Mouse (Mus musculus) bone marrow, adult 2 months (tissue): ENCODE results near the gene Nfe2l3. TPM values are rescaled to one million over a fixed set of nuclear protein-coding genes. Genes with fewer than 3 reads are reported as not detected.
"Not testable (repeated sequence)": the region's sequence is repeated elsewhere in the genome, so short reads cannot be mapped to it uniquely, and the experiment has no call there.

Experiments used
- H3K27ac ChIP-seq: fragments of 200-500 bp; 2 replicates; pipeline ENCODE4 v1.5.1; 2012; ENCODE audit warnings: low read depth, mild to moderate bottlenecking, control low read depth, inconsistent platforms, low read length; ENCODE audit not compliant: control insufficient read depth, poor library complexity, insufficient read depth
- H3K4me1 ChIP-seq: fragments of 200-500 bp; 2 replicates; pipeline ENCODE4 v1.6.1; 2011; ENCODE audit warnings: low read length; ENCODE audit not compliant: control insufficient read depth, insufficient read depth
- H3K4me3 ChIP-seq: fragments of 200-500 bp; replicated peaks from 2 replicates; pipeline ENCODE3; 2011; ENCODE audit warnings: mild to moderate bottlenecking, low read depth, low read length, control low read depth; ENCODE audit not compliant: control insufficient read depth
- CTCF ChIP-seq: fragments of 200-500 bp; IDR thresholded peaks from 2 replicates; pipeline ENCODE4 v1.5.1; 2011; ENCODE audit warnings: low read length, control low read depth; ENCODE audit not compliant: control insufficient read depth, insufficient read depth
- POLR2A ChIP-seq: fragments of 200-500 bp; IDR thresholded peaks from 2 replicates; pipeline ENCODE4 v1.6.1; 2011; ENCODE audit warnings: low read depth, mild to moderate bottlenecking, control low read depth, low read length, borderline replicate concordance; ENCODE audit not compliant: control insufficient read depth
- WGBS: fragments of 180-500 bp; shearing (Covaris S2); methylation state at CpG from one replicate; pipeline ENCODE4 v1.1.7; 2018; 5-methylcytosine and 5-hydroxymethylcytosine counted together
- polyA plus RNA-seq: library from polyadenylated mRNA; stranded (reverse); fragments of >200 nt; gene quantifications from 2 replicates; pipeline ENCODE4 v1.2.4, GENCODE M21; 2011; ENCODE audit warnings: low replicate concordance; ENCODE audit not compliant: missing spikeins, insufficient read depth, insufficient read length

Nfe2l3 gene
- not detected in 2 replicates for polyA plus RNA-seq

DNA sequence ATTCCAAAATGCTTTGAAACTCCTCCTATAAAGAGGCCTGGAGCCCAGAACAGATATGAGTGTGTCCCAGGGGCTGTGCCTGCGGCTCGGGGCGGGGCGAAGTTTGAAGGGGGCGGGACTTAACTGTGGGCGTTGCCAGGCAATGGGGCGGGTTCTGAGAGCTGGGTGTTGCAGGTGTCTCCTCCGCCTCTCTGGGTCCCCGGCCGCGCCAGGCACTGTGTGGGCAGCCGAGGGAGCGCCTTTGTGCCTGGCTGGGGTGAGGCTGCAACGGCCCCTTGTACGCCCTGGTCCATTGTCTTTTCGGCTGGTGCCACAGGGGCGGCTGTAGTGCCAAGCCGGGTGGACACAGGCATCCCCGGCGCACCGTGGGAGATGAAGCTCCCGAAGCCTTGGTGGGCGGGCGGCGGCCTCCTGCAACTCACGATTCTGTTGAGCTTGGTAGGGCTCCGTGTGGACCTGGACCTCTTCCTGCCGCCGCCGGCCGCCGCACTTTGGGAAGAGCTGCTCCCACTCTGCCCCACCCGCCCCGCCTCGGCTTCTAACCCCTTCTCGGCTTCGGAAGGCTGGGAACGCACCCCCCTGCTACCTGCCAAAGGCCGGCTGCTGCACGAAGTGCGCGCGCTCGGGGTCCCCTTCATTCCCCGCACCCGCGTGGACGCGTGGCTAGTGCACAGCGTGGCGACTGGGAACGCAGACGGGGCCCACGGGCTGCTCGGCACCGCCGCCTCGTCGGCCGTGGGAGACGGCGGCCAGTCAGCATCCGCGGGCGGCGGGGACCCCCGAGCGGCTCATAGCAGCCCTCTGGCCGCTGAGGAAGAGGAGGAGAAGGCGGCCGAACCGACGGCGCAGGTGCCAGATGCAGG, at the start of gene Nfe2l3:
Gene Nfe2l3 (plus strand): TSS at position 136 of the 863 bp plus-strand sequence.
- no peak within 1 kb of the TSS for H3K27ac ChIP-seq
- H3K4me1 ChIP-seq, result peaks cover 1% of the 10 kb centered on the region
- TF ChIP-seq CTCF (no peak), POLR2A (no peak)
- no peak within 1 kb of the TSS for H3K4me3 ChIP-seq
- 2% methylated on average over 74 of the region's 74 CpGs for WGBS

DNA sequence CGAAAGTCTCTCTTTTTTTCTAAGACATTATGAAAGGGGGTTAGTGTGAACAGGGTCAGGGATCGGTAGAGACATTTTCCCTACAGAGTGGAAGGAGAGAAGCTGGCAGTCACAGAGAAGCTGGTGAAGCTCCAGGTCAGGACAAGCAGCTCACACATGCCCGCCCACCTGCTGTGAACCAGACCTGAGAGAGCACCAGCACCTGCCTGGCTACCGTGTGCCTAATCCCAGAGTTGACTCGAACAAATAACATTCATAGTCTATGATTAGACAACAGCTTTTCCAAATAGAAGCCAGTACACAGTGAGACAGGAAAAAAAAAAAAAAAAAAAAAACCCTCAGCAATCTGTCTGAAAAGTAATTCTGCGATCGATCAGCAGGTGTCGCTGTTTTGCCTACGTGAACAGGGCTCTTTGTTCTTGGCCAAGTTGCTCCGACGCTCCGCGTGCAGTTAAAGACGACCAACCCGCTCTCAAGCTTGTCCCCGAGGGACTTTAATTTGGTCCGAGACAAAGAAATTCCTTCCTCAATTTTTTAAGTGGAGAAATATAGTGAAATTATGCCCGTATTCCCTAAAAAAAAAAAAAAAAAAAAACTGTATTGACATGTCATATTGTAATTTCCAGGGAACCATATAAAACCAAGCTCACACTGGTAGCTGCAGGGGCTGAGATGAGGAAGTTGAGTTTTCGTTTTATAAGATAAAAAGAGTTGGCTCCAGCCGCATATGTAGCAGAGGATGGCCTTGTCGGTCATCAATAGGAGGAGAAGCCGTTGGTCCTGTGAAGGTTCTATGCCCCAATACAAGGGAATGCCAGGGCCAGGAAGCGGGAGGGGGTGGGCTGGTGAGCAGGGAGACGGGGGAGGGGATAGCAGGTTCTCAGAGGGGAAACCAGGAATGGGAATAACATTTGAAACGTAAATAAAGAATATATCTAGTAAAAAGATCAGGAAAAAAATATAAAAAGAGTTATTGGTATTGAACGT, 48.4 kb upstream of the Nfe2l3 start:
- no peak overlapping the region for H3K4me3 ChIP-seq
- TF ChIP-seq CTCF (peak; percentile 71), POLR2A (no peak)
- H3K27ac ChIP-seq, result no peak overlapping the region
- 15% methylated on average over 26 of the region's 26 CpGs for WGBS
- no peaks in the 10 kb centered on the region for H3K4me1 ChIP-seq

DNA sequence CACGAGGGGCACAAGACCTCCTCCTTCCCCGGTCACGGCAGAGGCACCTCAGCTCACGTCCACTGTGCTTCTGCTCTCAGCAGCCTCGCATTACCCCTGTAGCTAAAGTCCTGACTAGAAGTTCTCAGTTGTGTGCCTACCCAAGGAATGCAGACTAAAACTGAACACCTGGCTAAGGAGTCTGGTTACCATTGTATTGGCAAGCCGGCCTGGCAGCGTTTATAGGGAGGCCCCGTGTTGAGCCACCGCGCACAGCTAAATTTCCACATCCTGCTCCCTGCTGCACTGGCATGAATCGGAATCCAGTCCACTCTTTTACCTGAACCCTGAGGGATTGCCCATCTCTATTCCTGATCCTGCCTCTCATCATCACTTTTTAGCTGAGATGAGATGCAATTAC, 42.0 kb upstream of the Nfe2l3 start:
- Histone ChIP-seq H3K4me3 (no peak overlapping the region), H3K4me1 (no peaks in the 10 kb centered on the region), H3K27ac (no peak overlapping the region)
- TF ChIP-seq CTCF, result no peak
- no peak for TF ChIP-seq POLR2A
- WGBS, result 89% methylated on average over 11 of the region's 11 CpGs

DNA sequence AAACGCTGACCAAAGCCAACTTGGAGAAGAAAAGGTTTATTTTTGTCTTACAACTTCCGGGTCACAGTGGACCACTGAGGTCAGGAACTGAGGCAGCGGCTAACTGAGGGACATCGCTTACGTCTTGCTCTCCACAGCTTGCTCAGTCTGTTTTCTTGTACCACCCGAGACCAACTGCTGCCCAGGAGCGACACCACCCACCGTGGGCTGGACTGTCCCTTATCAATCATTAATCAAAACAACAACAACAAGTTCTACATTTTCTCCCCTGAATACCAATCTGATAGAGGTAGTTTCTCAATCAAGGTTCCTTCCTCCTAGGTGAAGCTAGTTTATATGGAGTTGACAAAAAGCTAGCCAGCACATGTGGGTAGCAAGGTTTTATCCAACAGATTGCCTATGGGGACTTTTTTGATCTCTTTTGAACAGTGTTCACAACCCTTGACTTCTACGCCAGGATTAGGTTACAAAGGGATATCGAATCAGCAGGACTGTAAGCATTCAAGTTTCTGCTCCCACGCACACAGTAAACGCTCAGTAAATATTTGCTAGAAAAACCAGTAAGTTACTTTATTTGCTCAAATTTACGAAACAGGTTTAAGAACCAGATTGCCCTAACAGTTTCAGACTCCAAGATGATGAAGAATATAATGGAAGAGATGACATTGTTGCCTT, 40.5 kb upstream of the Nfe2l3 start:
- no peak for TF ChIP-seq POLR2A
- TF ChIP-seq CTCF, result no peak
- 83% methylated on average over 13 of the region's 13 CpGs for WGBS
- Histone ChIP-seq H3K4me1 (no peaks in the 10 kb centered on the region), H3K4me3 (no peak overlapping the region), H3K27ac (no peak overlapping the region)

DNA sequence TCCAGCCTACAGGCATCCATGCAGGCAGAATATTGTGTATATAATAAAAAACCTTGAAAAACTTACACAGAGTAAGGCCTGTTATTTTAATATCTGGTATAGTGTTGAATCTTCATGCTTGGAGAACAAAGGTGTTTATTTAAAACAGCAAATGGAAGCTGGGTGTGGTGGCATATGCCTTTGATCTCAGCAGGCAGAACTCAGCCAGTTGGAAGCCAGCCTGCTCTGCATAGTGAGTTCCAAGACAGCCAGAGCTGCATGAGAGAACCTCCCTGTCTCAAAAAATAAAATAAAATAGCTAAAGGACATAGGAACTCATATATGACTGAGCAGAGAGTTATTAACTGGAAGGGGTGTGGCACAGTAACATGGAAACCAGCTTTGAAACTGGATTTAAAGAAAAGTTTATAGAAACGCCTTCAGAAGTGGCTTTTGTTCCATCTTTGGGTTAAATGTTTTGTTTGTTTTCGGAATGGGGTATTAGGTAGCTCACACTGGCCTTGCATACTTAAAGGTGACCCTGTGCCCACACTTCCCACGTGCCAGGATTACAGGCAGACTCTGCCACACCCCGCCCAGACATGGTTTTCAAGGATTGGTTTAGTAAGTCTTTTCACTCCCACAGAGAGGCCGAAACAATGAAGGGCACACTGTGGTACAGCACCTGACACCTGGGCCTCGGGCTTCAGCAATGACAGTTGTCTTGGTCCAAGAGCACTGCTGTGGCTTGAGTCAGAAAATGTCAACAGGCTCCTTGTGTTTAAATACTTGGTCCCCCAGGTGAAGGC, 38.9 kb upstream of the Nfe2l3 start:
- Histone ChIP-seq H3K4me3 (no peak overlapping the region), H3K4me1 (no peaks in the 10 kb centered on the region), H3K27ac (no peak overlapping the region)
- 74% methylated on average over 6 of the region's 6 CpGs for WGBS
- TF ChIP-seq CTCF (no peak), POLR2A (no peak)

DNA sequence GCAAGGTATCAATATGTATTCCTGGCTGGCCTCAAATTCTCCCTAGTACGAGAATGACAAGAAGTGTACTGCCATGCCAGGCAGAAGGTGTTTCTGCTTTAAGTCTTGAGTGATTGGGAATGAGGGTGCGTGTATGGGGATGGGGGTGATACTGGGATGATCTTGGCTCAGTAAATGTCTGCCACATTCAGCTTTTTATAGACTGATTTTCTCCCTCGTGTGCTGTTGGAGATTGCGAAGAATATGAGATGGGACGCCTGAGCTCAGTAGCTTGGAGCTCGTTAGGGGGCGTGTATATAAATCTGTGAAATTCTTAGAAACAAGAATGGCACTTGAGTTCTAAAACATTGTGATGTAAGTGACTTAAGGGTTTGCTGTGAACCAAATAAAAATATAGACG, 38.1 kb upstream of the Nfe2l3 start:
- WGBS, result 82% methylated on average over 8 of the region's 8 CpGs
- not testable (repeated sequence) for H3K27ac ChIP-seq

DNA sequence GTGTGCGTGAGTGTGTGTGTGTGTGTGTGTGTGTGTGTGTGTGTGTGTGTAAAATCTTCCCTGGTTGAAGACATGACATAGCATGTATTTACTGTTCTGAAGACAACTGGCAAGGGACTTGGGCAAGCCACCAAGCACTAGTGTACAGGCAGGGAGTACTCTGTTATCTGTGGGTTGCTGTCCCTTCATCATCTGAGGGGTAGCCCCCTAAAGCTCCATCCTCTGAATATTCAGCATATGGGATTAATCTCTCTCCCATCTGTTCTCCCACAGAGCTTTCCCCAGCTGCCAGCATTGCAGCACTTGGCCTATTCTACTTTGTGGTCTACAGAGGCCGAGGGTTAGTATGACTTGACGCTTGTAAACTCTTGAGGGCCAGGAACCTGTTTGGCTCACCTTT, 37.5 kb upstream of the Nfe2l3 start:
- WGBS, result 76% methylated on average over 3 of the region's 3 CpGs
- not testable (repeated sequence) for H3K4me3 ChIP-seq, H3K27ac ChIP-seq, H3K4me1 ChIP-seq

More for the DNA sequence above, 38.1 kb upstream of the Nfe2l3 start:
- not testable (repeated sequence) for H3K4me3 ChIP-seq, H3K4me1 ChIP-seq

DNA sequence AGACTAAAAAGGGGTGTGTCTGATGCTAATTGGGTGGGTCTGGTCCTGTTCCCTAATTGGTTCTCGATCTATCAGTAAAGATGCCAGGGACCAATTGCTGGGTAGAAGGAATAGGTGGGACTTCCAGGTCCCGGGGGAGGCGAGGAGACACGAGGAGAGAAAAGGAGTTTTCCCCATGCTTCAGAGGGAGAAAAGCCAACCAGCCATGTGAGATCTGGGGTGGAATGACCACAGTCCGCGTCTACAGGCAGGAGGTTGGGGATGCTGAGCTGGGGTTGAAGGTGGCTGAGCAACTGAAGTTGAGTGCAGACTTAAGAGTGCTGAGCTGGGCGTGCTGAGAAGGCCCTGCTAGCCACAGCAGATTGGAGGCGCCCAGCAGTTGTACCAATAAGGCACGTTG, 37.0 kb upstream of the Nfe2l3 start:
- no peaks in the 10 kb centered on the region for H3K4me1 ChIP-seq
- TF ChIP-seq POLR2A (no peak), CTCF (no peak)

More for the DNA sequence above, 37.0 kb upstream of the Nfe2l3 start:
- H3K27ac ChIP-seq, result no peak overlapping the region
- 65% methylated on average over 9 of the region's 9 CpGs for WGBS
- H3K4me3 ChIP-seq, result no peak overlapping the region
